In genomic region chr19:32923911-32924310, GRCm38 (mm10) we compare ENCODE assay signal across 31 mouse cellular contexts.
A peak's percentile ranks its signal among the peaks of the same experiment; 100 is the strongest.
DNase-seq lines count a peak whose midpoint lies in the region; ATAC-seq and TF ChIP-seq lines count a peak whose summit lies in the region.
"Had no signal": no experiment of that assay in that cellular context is flagged by ENCODE, and none has a peak within 500 bp of the region (broad histone marks: within the 10 kb centered on the region; RNA-seq: fewer than 3 reads in every experiment).

No protein-coding gene starts in this region.

- H3K4me2 ChIP-seq in liver, embryonic 12.5 days: no peak overlapping the region
- H3K4me2 ChIP-seq: embryonic facial prominence, embryonic 13.5 days; forebrain, embryonic 13.5 days; heart, embryonic 11.5 days; hindbrain, embryonic 13.5 days had no signal

- H3K9ac ChIP-seq in MEL (ENCODE audit: control insufficient read depth, low read depth, low read length, poor library complexity, severe bottlenecking): no peak overlapping the region
- H3K9ac ChIP-seq in liver, embryonic 12.5 days: no peak overlapping the region
- H3K9ac ChIP-seq: embryonic facial prominence, embryonic 13.5 days; forebrain, embryonic 13.5 days; hindbrain, embryonic 13.5 days had no signal

- no peaks in the 10 kb centered on the region for H3K9me3 ChIP-seq in MEL (replicated peaks; ENCODE audit: insufficient read depth, low read length)
- H3K9me3 ChIP-seq in liver, embryonic 12.5 days (replicated peaks): no peaks in the 10 kb centered on the region
- H3K9me3 ChIP-seq: embryonic facial prominence, embryonic 10.5 days; embryonic facial prominence, embryonic 13.5 days; forebrain, embryonic 13.5 days; hindbrain, embryonic 10.5 days; hindbrain, embryonic 13.5 days had no signal

- no peak for TF ChIP-seq POLR2A in MEL (IDR thresholded peaks at IDR 0.05; ENCODE audit: control insufficient read depth in 1 of 2, insufficient read depth in 1 of 2, low read depth in 1 of 2, low read length in 2 of 2, poor library complexity in 1 of 2)

- TF ChIP-seq EP300 in MEL (IDR thresholded peaks at IDR 0.05; ENCODE audit: low read depth in 1 of 2, low read length in 2 of 2): no peak

- H3K79me2 ChIP-seq in MEL (ENCODE audit: control insufficient read depth, insufficient read depth, low read length, poor library complexity): no peaks in the 10 kb centered on the region

- peak; percentile 18 for DNase-seq in retina, postnatal 1 day
- no peak for DNase-seq in retina, embryonic 14.5 days (ENCODE audit: low spot score)
- DNase-seq in 416B (ENCODE audit: low read depth) (peak; percentile 27), MEL (ENCODE audit: low read depth, low spot score) (peak; percentile 47), ZHBTc4 (ENCODE audit: low read depth, low spot score) (peak; percentile 31)
- no peak for DNase-seq in embryo, embryonic 10.5 days (ENCODE audit: low spot score)
- no peak for DNase-seq in urinary bladder, postnatal 10 days (ENCODE audit: low spot score)
- DNase-seq: adrenal gland, adult 8-10 months; adrenal gland, postnatal 25 days; cerebellum, adult 11-12 months; cerebellum, adult 8-10 months; cerebellum, postnatal 25 days; embryo, embryonic 11 days; gastrocnemius, postnatal 10 days; gastrocnemius, postnatal 36 days; heart, postnatal 36 days; kidney, adult 18-20 months had no signal

- no peaks in the 10 kb centered on the region for H3K4me1 ChIP-seq in MEL (ENCODE audit: control insufficient read depth in 1 of 2, insufficient read depth in 2 of 2, low read length in 2 of 2)
- H3K4me1 ChIP-seq in liver, embryonic 12.5 days: no peaks in the 10 kb centered on the region
- H3K4me1 ChIP-seq: embryonic facial prominence, embryonic 10.5 days; forebrain, embryonic 13.5 days; hindbrain, embryonic 10.5 days; hindbrain, embryonic 13.5 days had no signal

- no peaks in the 10 kb centered on the region; a peak in 1 of 4 replicates for H3K27me3 ChIP-seq in MEL (ENCODE audit: control insufficient read depth in 1 of 2, insufficient read depth in 2 of 2, low read length in 2 of 2)
- H3K27me3 ChIP-seq in liver, embryonic 12.5 days (replicated peaks): no peaks in the 10 kb centered on the region; the same call in 1 of the 2 replicates
- H3K27me3 ChIP-seq: embryonic facial prominence, embryonic 13.5 days; forebrain, embryonic 13.5 days; hindbrain, embryonic 13.5 days; Patski had no signal

- H3K36me3 ChIP-seq in MEL (ENCODE audit: control insufficient read depth in 1 of 2, insufficient read depth in 2 of 2, low read length in 2 of 2): no peaks in the 10 kb centered on the region
- no peaks in the 10 kb centered on the region for H3K36me3 ChIP-seq in liver, embryonic 12.5 days
- H3K36me3 ChIP-seq: embryonic facial prominence, embryonic 10.5 days; embryonic facial prominence, embryonic 13.5 days; hindbrain, embryonic 10.5 days; hindbrain, embryonic 13.5 days had no signal

- TF ChIP-seq RAD21 in MEL (IDR thresholded peaks at IDR 0.05; ENCODE audit: low read depth, low read length): no peak

- no peak overlapping the region for H3K4me3 ChIP-seq in MEL (ENCODE audit: control insufficient read depth in 1 of 2, insufficient read depth in 1 of 2, low read depth in 2 of 2, low read length in 2 of 2)
- H3K4me3 ChIP-seq in liver, embryonic 12.5 days: no peak overlapping the region
- H3K4me3 ChIP-seq: embryonic facial prominence, embryonic 10.5 days; embryonic facial prominence, embryonic 13.5 days; erythroblast, embryonic 14.5 days; forebrain, embryonic 13.5 days; hindbrain, embryonic 10.5 days; hindbrain, embryonic 13.5 days had no signal

- no peak for ATAC-seq in liver, embryonic 12.5 days
- ATAC-seq: activated CD4-positive, CD25-positive, alpha-beta regulatory T cell, adult 4 months; forebrain, embryonic 13.5 days; forebrain, embryonic 16.5 days; hindbrain, embryonic 16.5 days; inflammation-experienced regulatory T-cells, adult 6 months; intestine, embryonic 16.5 days; Patski had no signal

- 65% methylated on average over 3 of the region's 3 CpGs for WGBS in liver, embryonic 12.5 days (ENCODE audit: insufficient replicate concordance)

- H3K27ac ChIP-seq in MEL (ENCODE audit: control insufficient read depth, low read depth, low read length): no peak overlapping the region
- no peak overlapping the region for H3K27ac ChIP-seq in liver, embryonic 12.5 days
- H3K27ac ChIP-seq: embryonic facial prominence, embryonic 10.5 days; embryonic facial prominence, embryonic 13.5 days; forebrain, embryonic 13.5 days; hindbrain, embryonic 10.5 days; hindbrain, embryonic 13.5 days had no signal

- TF ChIP-seq CTCF in MEL (IDR thresholded peaks at IDR 0.05 in 2 of 3, conservative IDR thresholded peaks at IDR 0.05 in 1 of 3; ENCODE audit: control insufficient read depth in 1 of 3, insufficient read depth in 1 of 3, low read depth in 2 of 3, low read length in 3 of 3, poor library complexity in 1 of 3, severe bottlenecking in 1 of 3): no peak

TF ChIP-seq in MEL, 35 proteins besides CTCF, POLR2A, EP300 and RAD21:
- TF ChIP-seq POLR2AphosphoS2 (IDR thresholded peaks at IDR 0.05; ENCODE audit: low read length): no peak
- no peak for TF ChIP-seq SIN3A (IDR thresholded peaks at IDR 0.05; ENCODE audit: low read length)
- TF ChIP-seq JUND (IDR thresholded peaks at IDR 0.05; ENCODE audit: low read depth, low read length): no peak
- no peak for TF ChIP-seq HCFC1 (IDR thresholded peaks at IDR 0.05; ENCODE audit: low read depth, low read length)
- TF ChIP-seq NRF1 (IDR thresholded peaks at IDR 0.05; ENCODE audit: insufficient read depth, low read depth, low read length, poor library complexity, severe bottlenecking): no peak
- no peak for TF ChIP-seq TAL1 (IDR thresholded peaks at IDR 0.05; ENCODE audit: low read length)
- no peak for TF ChIP-seq SMC3 (IDR thresholded peaks at IDR 0.05; ENCODE audit: low read depth, low read length)
- no peak for TF ChIP-seq GATA1 (IDR thresholded peaks at IDR 0.05; ENCODE audit: low read depth, low read length)
- no peak for TF ChIP-seq MYC (IDR thresholded peaks at IDR 0.05; ENCODE audit: low read depth, low read length)
- TF ChIP-seq BHLHE40 (IDR thresholded peaks at IDR 0.05; ENCODE audit: borderline replicate concordance, low read depth, low read length): no peak
- TF ChIP-seq MAFK (IDR thresholded peaks at IDR 0.05; ENCODE audit: borderline replicate concordance, low read depth, low read length): no peak
- TF ChIP-seq TBP (IDR thresholded peaks at IDR 0.05; ENCODE audit: low read depth, low read length): no peak
- no peak for TF ChIP-seq ZMIZ1 (IDR thresholded peaks at IDR 0.05; ENCODE audit: low read depth, low read length)
- TF ChIP-seq GABPA (IDR thresholded peaks at IDR 0.05; ENCODE audit: low read depth, low read length): no peak
- TF ChIP-seq MEF2A (IDR thresholded peaks at IDR 0.05; ENCODE audit: extremely low read depth, insufficient replicate concordance, low read depth, low read length, poor library complexity, severe bottlenecking): no peak
- no peak for TF ChIP-seq MXI1 (IDR thresholded peaks at IDR 0.05; ENCODE audit: low read depth, low read length)
- no peak for TF ChIP-seq USF2 (IDR thresholded peaks at IDR 0.05; ENCODE audit: borderline replicate concordance in 1 of 2, insufficient read depth in 1 of 2, low read depth in 1 of 2, low read length in 2 of 2)
- TF ChIP-seq KAT2A (conservative IDR thresholded peaks at IDR 0.05; ENCODE audit: low read depth, low read length): no peak

Comparison
In these comparisons a context has a peak if more than half of its experiments do, and no peak if none do; other contexts are left out.
1. DNase-seq: peak in retina, postnatal 1 day (single experiment), 416B (single experiment), MEL (single experiment) and ZHBTc4 (single experiment); none in retina, embryonic 14.5 days (single experiment), embryo, embryonic 10.5 days (single experiment) and urinary bladder, postnatal 10 days (single experiment).